Mouse (Mus musculus): ENCODE measurements around the gene Cybrd1. TPM values are rescaled to one million over a fixed set of nuclear protein-coding genes. Genes with fewer than 3 reads are reported as not detected.

The Cybrd1 gene
- polyA plus RNA-seq, 1 experiment from 2014 or later: 0.05 TPM

- in situ Hi-C loops (cut with MboI; ENCODE audit: low pct_unique_long_range_greater_than_20kb): no loop called here
- DNase-seq (ENCODE audit: low read depth, low spot score): no peak
- POLR2A ChIA-PET: no interaction called here
- TF ChIP-seq CTCF (IDR thresholded peaks at IDR 0.05): no peak
- H3K27me3 ChIP-seq: no peaks in the 10 kb centered on the region
- CTCF ChIA-PET: interaction anchor here (1.7 kb wide), 1 partner anchor 13 kb away, joined by 6 read pairs; no protein-coding TSS in a partner anchor
- no peak for ATAC-seq
Observed at GRCm38 (mm10) chr2:71173031-71173430, 55.3 kb downstream of the Cybrd1 start.

DNA sequence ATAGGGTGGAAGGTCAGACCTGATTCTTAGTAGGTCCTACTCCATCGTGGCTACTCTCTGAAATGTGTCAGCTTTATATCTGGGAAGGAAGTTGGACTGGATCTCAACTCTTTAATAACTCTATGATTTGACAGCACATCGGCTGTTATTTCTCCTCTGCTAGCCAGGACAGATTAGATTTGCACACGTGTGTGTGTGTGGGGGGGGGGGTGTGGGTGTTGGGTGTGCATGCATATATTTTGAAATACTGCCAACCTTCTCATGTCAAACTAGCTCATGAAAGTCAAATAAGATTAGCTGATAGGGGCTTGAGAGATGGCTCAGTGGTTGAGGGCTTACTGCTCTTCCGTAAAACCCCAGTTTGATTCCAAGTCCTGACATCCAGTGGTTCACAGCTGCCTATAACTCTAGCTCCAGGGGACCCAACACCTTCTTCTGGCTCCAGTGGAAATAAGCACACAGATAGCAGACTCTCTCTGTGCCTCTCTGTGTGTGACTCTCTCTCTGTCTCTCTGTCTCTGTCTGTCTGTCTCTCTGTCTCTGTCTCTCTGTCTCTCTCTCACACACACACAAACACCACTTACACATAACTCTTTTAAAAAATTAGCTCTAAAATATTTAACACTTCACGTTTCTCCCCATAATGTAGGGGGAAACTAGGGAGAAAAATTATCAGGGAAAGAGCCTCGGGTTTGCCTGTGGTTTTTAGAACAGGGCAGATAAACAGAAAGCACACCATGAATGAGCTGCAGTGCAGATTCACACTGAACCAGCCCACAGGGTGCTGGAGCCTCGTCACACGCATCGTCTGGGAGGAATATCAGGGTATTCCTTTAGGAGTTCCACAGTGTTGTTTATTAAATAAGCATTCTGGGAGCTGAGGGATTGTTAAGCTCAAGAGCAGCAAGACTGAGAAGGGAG is 58.9 kb downstream of the Cybrd1 start:
- no peak for TF ChIP-seq CTCF (IDR thresholded peaks at IDR 0.05)
- ChIA-PET POLR2A (interaction anchor here (0.7 to 1.1 kb wide), 2 partner anchors 134 to 671 kb away, joined by 3 read pairs; no protein-coding TSS in a partner anchor), CTCF (interaction anchor here (0.7 to 1.3 kb wide), 2 partner anchors 9 to 21 kb away, joined by 3 to 4 read pairs; no protein-coding TSS in a partner anchor)
- no peaks in the 10 kb centered on the region for H3K27me3 ChIP-seq
- DNase-seq (ENCODE audit: low read depth, low spot score): no peak
- ATAC-seq: no peak
- in situ Hi-C loops (cut with MboI; ENCODE audit: low pct_unique_long_range_greater_than_20kb): no loop called here

GRCm38 (mm10) chr2:71177250-71177615 is 59.5 kb downstream of the Cybrd1 start:
- CTCF ChIA-PET: interaction anchor here (0.7 to 1.3 kb wide), 2 partner anchors 8 to 21 kb away, joined by 3 to 4 read pairs; no protein-coding TSS in a partner anchor
- in situ Hi-C loops (cut with MboI; ENCODE audit: low pct_unique_long_range_greater_than_20kb): no loop called here
- TF ChIP-seq CTCF (IDR thresholded peaks at IDR 0.05): no peak
- POLR2A ChIA-PET: interaction anchor here (0.7 to 1.1 kb wide), 2 partner anchors 133 to 672 kb away, joined by 3 read pairs; no protein-coding TSS in a partner anchor
- no peak for ATAC-seq
- no peak for DNase-seq (ENCODE audit: low read depth, low spot score)
- H3K27me3 ChIP-seq: no peaks in the 10 kb centered on the region

DNA sequence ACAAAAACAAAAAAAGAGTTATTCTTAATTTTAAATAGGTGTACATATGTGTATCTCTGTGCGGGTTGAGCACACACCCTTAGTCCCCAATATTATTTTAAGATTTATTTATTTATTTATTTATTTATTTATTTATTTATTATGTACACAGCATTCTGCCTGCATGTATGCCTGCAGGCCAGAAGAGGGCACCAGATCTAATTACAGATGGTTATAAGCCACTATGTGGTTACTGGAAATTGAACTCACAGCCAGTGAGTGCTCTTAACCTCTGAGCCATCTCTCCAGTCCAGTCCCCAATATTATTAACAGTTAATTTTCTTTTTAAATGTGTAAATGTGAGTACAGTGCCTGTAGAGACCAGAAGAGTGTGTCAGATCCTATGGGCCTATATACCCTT is 60.0 kb downstream of the Cybrd1 start:
- DNase-seq (ENCODE audit: low read depth, low spot score): no peak
- CTCF ChIA-PET: no interaction called here
- POLR2A ChIA-PET: interaction anchor here (1.1 kb wide), 1 partner anchor 133 kb away, joined by 3 read pairs; no protein-coding TSS in a partner anchor
- in situ Hi-C loops (cut with MboI; ENCODE audit: low pct_unique_long_range_greater_than_20kb): no loop called here
- peak; percentile 45 for TF ChIP-seq CTCF (IDR thresholded peaks at IDR 0.05)
- no peaks in the 10 kb centered on the region for H3K27me3 ChIP-seq
- no peak for ATAC-seq

DNA sequence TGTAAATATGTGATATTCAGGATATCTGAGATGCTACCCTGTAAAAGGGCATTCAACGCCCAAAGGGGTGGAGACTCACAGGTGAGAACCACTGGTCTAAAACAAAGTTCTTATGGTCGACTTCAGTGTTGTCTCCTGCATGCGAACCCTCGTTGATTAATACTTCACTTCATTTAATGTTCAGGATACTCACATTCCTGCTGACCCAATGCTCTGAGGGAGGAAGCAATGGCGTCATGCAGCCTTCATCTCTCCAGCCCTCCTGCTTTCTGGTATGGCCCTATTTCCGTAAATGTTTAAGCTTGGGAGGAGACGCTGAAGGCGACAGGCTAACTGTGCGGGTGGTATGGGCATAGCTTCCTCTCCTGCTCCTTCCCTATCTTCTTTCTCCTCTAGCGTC is 62.0 kb downstream of the Cybrd1 start:
- DNase-seq (ENCODE audit: low read depth, low spot score) (no peak), ATAC-seq (no peak)
- no peak for TF ChIP-seq CTCF (IDR thresholded peaks at IDR 0.05)
- ChIA-PET CTCF (no interaction called here), POLR2A (no interaction called here)
- in situ Hi-C loops (cut with MboI; ENCODE audit: low pct_unique_long_range_greater_than_20kb): no loop called here
- no peaks in the 10 kb centered on the region for H3K27me3 ChIP-seq

DNA sequence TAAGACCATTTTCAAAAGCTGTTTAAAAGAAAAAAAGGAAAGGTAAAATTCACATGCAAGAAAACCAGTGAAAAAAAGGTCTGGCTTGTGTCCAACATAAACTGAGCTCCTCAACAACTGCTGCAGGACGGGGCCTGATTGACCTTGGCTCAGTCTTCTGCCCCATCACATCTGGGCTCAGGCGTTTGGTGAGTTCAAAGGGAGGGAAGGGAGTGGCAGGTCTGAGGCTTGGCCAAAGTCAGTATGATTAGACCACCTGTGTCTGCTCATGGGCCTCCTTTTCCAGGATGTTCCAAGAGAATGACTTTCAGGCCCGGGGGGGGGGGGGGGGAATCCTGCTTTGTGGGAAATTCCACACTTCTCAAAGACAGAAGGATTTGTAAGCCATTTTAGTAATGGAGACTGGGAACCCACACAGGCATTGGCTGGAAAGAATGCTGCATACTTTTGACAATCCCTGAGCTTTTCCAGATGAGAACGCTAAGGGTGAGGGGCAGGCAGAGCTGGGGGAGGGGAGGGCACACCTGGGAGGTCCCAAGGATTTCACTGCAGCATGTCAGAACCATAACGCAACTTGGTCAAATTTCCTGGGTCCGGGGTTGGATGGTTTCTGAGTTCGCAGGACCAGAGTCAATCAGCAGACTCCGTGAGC is 63.0 kb downstream of the Cybrd1 start:
- no peaks in the 10 kb centered on the region for H3K27me3 ChIP-seq
- ChIA-PET CTCF (interaction anchor here (0.7 kb wide), 1 partner anchor 15 kb away, joined by 3 read pairs; no protein-coding TSS in a partner anchor), POLR2A (no interaction called here)
- no peak for DNase-seq (ENCODE audit: low read depth, low spot score)
- ATAC-seq: no peak
- in situ Hi-C loops (cut with MboI; ENCODE audit: low pct_unique_long_range_greater_than_20kb): no loop called here
- TF ChIP-seq CTCF (IDR thresholded peaks at IDR 0.05): no peak

GRCm38 (mm10) chr2:71187950-71188349 is 70.2 kb downstream of the Cybrd1 start:
- no peak for ATAC-seq
- ChIA-PET POLR2A (no interaction called here), CTCF (interaction anchor here (1.6 kb wide), 1 partner anchor 26 kb away, joined by 3 read pairs; no protein-coding TSS in a partner anchor)
- no peak for TF ChIP-seq CTCF (IDR thresholded peaks at IDR 0.05)
- DNase-seq (ENCODE audit: low read depth, low spot score): no peak
- in situ Hi-C loops (cut with MboI; ENCODE audit: low pct_unique_long_range_greater_than_20kb): no loop called here
- no peaks in the 10 kb centered on the region for H3K27me3 ChIP-seq

DNA sequence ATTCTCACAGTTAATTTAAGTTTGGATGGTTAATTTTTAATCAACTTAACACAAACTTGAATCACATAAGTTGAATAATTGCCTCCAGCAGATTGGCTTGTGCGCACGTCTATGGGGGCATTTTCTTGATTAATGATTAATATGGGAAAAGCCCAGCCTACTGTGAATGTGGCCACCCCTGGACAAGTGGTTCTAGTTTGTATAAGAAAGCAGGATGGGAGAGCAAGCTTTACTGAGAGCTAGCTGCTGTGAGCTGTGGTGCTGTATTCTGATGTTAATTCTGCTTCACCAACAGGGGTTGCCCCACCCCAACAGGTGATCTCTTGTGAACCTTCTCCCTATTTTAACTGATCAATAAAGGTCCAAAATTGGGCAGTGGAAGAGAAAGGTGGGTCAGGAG is 71.1 kb downstream of the Cybrd1 start:
- H3K27me3 ChIP-seq: no peaks in the 10 kb centered on the region
- POLR2A ChIA-PET: interaction anchor here (0.6 kb wide), 1 partner anchor 139 kb away, joined by 5 read pairs; no protein-coding TSS in a partner anchor
- in situ Hi-C loops (cut with MboI; ENCODE audit: low pct_unique_long_range_greater_than_20kb): no loop called here
- no peak for TF ChIP-seq CTCF (IDR thresholded peaks at IDR 0.05)
- CTCF ChIA-PET: interaction anchor here (1.5 to 1.6 kb wide), 2 partner anchors 17 to 27 kb away, joined by 3 to 6 read pairs; no protein-coding TSS in a partner anchor
- DNase-seq (ENCODE audit: low read depth, low spot score) (peak; percentile 81), ATAC-seq (peak; percentile 47)

GRCm38 (mm10) chr2:71191391-71192194 is 73.9 kb downstream of the Cybrd1 start:
- POLR2A ChIA-PET: no interaction called here
- in situ Hi-C loops (cut with MboI; ENCODE audit: low pct_unique_long_range_greater_than_20kb): no loop called here

More at GRCm38 (mm10) chr2:71191391-71192194, 73.9 kb downstream of the Cybrd1 start:
- ATAC-seq (no peak), DNase-seq (ENCODE audit: low read depth, low spot score) (no peak)
- H3K27me3 ChIP-seq: no peaks in the 10 kb centered on the region
- no peak for TF ChIP-seq CTCF (IDR thresholded peaks at IDR 0.05)
- CTCF ChIA-PET: interaction anchor here (1.0 kb wide), 1 partner anchor 11 kb away, joined by 3 read pairs; no protein-coding TSS in a partner anchor

All from Patski (cell line).